Mouse (Mus musculus) telencephalon, adult 2 months (tissue): Measurements from ENCODE around the gene Prpf3.
"Not testable (repeated sequence)": the region's sequence is repeated elsewhere in the genome, so short reads cannot be mapped to it uniquely, and the experiment has no call there.

Source experiments
- DNase-seq: peaks from one replicate; pipeline ENCODE4 v3.0.0-alpha.2; 2011; ENCODE audit warnings: low read depth, low spot score

Prpf3 gene

GRCm38 (mm10) chr3:95881979-95882815 lies 26.5 kb upstream of the Prpf3 start, which contains the start of gene Ciart:
Gene Ciart, minus strand, starts transcription at chr3:95882251.
- DNase-seq = peak; percentile 99

- no peak for DNase-seq
Observed at GRCm38 (mm10) chr3:95879063-95879462, 23.4 kb upstream of the Prpf3 start.

GRCm38 (mm10) chr3:95872048-95872447 lies 16.4 kb upstream of the Prpf3 start:
- DNase-seq = no peak

GRCm38 (mm10) chr3:95871392-95871867 lies 15.7 kb upstream of the Prpf3 start, which contains the start of gene Mrps21:
Gene Mrps21, minus strand, starts transcription at chr3:95871519.
- DNase-seq = peak; percentile 91

- no peak for DNase-seq
Observed at GRCm38 (mm10) chr3:95870976-95871375, 15.3 kb upstream of the Prpf3 start.

GRCm38 (mm10) chr3:95867408-95867807 lies 11.7 kb upstream of the Prpf3 start:
- DNase-seq = no peak

GRCm38 (mm10) chr3:95866071-95866470 lies 10.4 kb upstream of the Prpf3 start:
- DNase-seq = no peak

GRCm38 (mm10) chr3:95865571-95865970 lies 9.9 kb upstream of the Prpf3 start:
- no peak for DNase-seq

GRCm38 (mm10) chr3:95865050-95865449 lies 9.4 kb upstream of the Prpf3 start:
- peak; percentile 94 for DNase-seq

- no peak for DNase-seq
Observed at GRCm38 (mm10) chr3:95863578-95863977, 7.9 kb upstream of the Prpf3 start.

- DNase-seq = no peak
Observed at GRCm38 (mm10) chr3:95861796-95862195, 6.1 kb upstream of the Prpf3 start.

- DNase-seq = no peak
Observed at GRCm38 (mm10) chr3:95861216-95861615, 5.5 kb upstream of the Prpf3 start.

GRCm38 (mm10) chr3:95860323-95860722 lies 4.6 kb upstream of the Prpf3 start:
- DNase-seq = no peak

- DNase-seq = not testable (repeated sequence)
Observed at GRCm38 (mm10) chr3:95858278-95858677, 2.6 kb upstream of the Prpf3 start.

- DNase-seq = not testable (repeated sequence)
Observed at GRCm38 (mm10) chr3:95857050-95857449, 1.4 kb upstream of the Prpf3 start.

GRCm38 (mm10) chr3:95856115-95856514 lies 430 bp upstream of the Prpf3 start:
- no peak for DNase-seq

GRCm38 (mm10) chr3:95851317-95851716 lies 4.4 kb downstream of the Prpf3 start:
- no peak for DNase-seq

GRCm38 (mm10) chr3:95850611-95851010 lies 5.1 kb downstream of the Prpf3 start:
- DNase-seq = no peak

- DNase-seq = no peak
Observed at GRCm38 (mm10) chr3:95842503-95843214, 13.0 kb downstream of the Prpf3 start.

GRCm38 (mm10) chr3:95839250-95839649 lies 16.4 kb downstream of the Prpf3 start:
- no peak for DNase-seq

GRCm38 (mm10) chr3:95829053-95829452 lies 26.6 kb downstream of the Prpf3 start:
- no peak for DNase-seq

GRCm38 (mm10) chr3:95826275-95826674 lies 29.4 kb downstream of the Prpf3 start:
- no peak for DNase-seq
